Mouse (Mus musculus) megakaryocyte, embryonic 14.5 days (primary cell): Measurements from ENCODE around the gene Prune1. TPM values are rescaled to one million over a fixed set of nuclear protein-coding genes. Genes with fewer than 3 reads are reported as not detected.
A peak's percentile ranks its signal among the peaks of the same experiment; 100 is the strongest.

Experiments
- H3K27me3 ChIP-seq: replicated peaks from 2 replicates; pipeline ENCODE3; 2012; ENCODE audit warnings: inconsistent platforms
- H3K36me3 ChIP-seq: replicated peaks from 2 replicates; pipeline ENCODE3; 2012; ENCODE audit warnings: low read length, inconsistent platforms, mixed read lengths
- H3K4me1 ChIP-seq: 2 replicates; pipeline ENCODE4 v1.6.1; 2012; ENCODE audit warnings: inconsistent platforms
- H3K4me3 ChIP-seq: replicated peaks from 2 replicates; pipeline ENCODE3; 2012; ENCODE audit warnings: moderate library complexity, mild to moderate bottlenecking, inconsistent platforms
- H3K9me3 ChIP-seq: 2 replicates; pipeline ENCODE4 v1.6.1; 2012; ENCODE audit warnings: inconsistent platforms
- FLI1 ChIP-seq: IDR thresholded peaks from 2 replicates; pipeline ENCODE4 v1.6.1; 2012; ENCODE audit warnings: low read length, inconsistent platforms, mixed read lengths
- GATA1 ChIP-seq: IDR thresholded peaks from 3 replicates; pipeline ENCODE4 v1.6.1; 2012; ENCODE audit warnings: mixed read lengths, low read length, inconsistent platforms, borderline replicate concordance
- polyA plus RNA-seq: library from polyadenylated mRNA; stranded (reverse); fragments of >175 nt; gene quantifications from 2 replicates; pipeline ENCODE4 v1.2.3, GENCODE M21; 2012; ENCODE audit warnings: low replicate concordance; ENCODE audit not compliant: insufficient read depth

Gene Prune1
- polyA plus RNA-seq, 1 experiment, result 6.0 TPM

DNA sequence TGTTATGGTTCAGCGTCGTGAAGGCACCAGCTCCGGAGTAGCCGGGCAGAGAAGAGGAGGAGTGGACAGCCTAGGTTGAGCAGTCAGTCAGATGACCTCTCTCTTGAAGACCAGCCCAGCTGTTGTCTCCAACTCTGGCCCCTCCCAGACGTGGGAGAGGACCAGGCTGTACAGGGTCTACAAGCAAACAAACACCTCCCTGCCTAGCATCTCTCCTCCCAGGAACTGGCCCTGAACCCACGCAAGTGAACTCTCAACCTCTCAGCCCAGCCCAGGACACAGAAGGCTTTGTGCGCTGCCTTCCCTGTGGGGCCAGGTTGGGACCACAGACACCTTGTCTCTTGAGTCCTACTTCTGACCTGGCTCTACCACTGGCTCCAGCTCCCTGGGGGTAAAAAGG is 25.2 kb upstream of the Prune1 start, which contains the start of gene Anxa9:
Anxa9 (minus strand) TSS at position 77 of the 400 bp plus-strand sequence.
- H3K4me3 ChIP-seq, result peak within 1 kb of the TSS; percentile 40
- no peak for TF ChIP-seq GATA1
- no peak for TF ChIP-seq FLI1
- H3K9me3 ChIP-seq, result no peaks in the 10 kb centered on the region

DNA sequence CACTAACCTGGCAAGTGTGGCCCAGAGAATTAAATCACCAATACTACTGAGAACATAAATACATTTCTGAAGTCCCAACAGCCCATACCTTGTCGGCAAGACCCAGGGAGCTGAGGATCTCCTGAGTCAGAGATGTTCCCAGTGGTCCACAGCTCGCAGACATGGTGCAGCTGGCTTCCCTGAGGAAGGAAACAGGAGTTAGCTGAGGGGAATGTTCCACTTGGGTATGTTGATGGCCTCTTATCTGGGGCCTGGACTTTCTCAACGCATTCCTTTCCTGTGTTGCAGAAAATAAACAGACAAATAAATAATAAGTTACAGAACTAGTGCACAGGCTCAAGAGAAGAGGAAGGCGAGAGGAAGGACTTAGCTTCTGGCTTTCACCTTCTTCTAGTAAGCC is 24.4 kb upstream of the Prune1 start:
- peak overlapping the region; percentile 40 for H3K4me3 ChIP-seq
- H3K9me3 ChIP-seq, result no peaks in the 10 kb centered on the region
- H3K4me1 ChIP-seq, result peaks cover 54% of the 10 kb centered on the region
- H3K27me3 ChIP-seq, result no peaks in the 10 kb centered on the region
- TF ChIP-seq GATA1, result no peak
- peaks cover 47% of the 10 kb centered on the region for H3K36me3 ChIP-seq

More for the DNA sequence above, 25.2 kb upstream of the Prune1 start, which contains the start of gene Anxa9:
- no peaks in the 10 kb centered on the region for H3K27me3 ChIP-seq
- H3K36me3 ChIP-seq, result peaks cover 42% of the 10 kb centered on the region
- H3K4me1 ChIP-seq, result peaks cover 63% of the 10 kb centered on the region

DNA sequence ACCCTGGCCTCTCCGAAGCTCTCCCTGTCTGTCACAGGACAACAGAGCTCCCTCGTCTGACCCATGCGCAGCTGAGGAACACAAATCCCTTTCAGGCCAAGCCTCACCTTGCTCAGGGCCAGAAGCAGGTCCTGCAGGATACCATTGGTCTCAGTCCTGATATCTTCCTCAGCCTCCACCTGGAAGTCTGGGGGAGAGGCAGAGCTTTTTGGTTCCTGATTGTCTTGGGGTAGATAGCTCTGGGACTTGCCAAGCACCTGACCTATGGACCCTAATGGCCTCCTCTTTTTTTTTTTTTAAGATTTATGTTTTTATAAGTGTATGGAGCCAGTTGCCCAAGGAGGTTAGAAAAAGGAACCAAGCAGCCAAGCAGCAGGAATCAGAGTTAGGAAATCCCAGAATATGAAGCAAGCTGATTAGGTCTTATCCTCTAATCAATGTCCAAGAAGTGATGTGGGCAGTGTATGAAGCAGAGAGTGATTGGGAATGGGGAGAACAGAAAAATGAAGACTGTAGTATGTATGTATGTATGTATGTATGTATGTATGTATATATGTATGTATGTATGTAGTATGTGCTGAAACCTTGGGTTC is 19.4 kb upstream of the Prune1 start:
- H3K36me3 ChIP-seq, result peaks cover 82% of the 10 kb centered on the region
- TF ChIP-seq GATA1, result no peak
- no peak for TF ChIP-seq FLI1
- no peak overlapping the region for H3K4me3 ChIP-seq
- no peaks in the 10 kb centered on the region for H3K27me3 ChIP-seq
- no peaks in the 10 kb centered on the region for H3K9me3 ChIP-seq
- H3K4me1 ChIP-seq, result peaks cover 61% of the 10 kb centered on the region

DNA sequence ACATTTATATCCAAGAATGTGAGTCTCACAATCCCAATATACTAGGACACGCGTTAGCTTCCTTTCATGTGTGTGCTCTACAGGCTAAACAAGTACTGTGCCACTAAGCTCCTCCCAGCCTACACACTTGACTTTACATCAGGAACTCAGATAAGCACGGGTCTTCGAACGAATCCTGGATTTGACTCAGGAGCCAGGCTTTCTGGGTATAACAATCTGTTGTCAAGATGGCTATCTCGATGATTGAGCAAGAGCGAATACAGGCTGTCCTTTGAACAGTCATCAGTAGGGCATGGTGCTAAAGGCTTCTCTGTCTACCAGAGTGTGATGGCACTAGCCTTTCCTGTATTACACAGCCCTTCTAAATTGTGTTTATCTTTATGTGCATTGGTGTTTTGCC is 16.1 kb upstream of the Prune1 start:
- no peak for TF ChIP-seq FLI1
- TF ChIP-seq GATA1, result no peak
- H3K4me1 ChIP-seq, result peaks cover 77% of the 10 kb centered on the region
- peaks cover 93% of the 10 kb centered on the region for H3K36me3 ChIP-seq
- H3K4me3 ChIP-seq, result no peak overlapping the region
- H3K27me3 ChIP-seq, result no peaks in the 10 kb centered on the region
- H3K9me3 ChIP-seq, result no peaks in the 10 kb centered on the region

DNA sequence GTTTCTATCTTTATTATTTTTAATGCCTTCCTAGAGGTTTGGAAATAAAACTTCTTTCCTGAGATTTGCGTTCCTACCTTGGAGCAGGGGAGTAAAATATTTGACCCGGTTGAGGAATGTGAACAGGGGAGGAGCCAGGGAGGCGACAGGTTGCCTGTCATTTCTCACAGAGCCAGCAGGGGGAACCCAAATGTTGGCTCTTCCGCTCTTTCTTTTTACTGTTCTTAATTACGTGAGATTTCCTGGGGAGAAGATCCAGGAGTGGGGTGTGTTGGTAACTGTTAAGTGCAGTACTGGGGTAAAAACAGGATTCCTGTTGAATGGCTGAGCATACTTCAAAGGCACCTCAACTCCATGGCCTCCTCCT is 14.2 kb upstream of the Prune1 start:
- no peaks in the 10 kb centered on the region for H3K27me3 ChIP-seq
- no peak overlapping the region for H3K4me3 ChIP-seq
- H3K9me3 ChIP-seq, result no peaks in the 10 kb centered on the region
- TF ChIP-seq FLI1 (no peak), GATA1 (no peak)
- H3K36me3 ChIP-seq, result peaks cover 96% of the 10 kb centered on the region
- peaks cover 94% of the 10 kb centered on the region for H3K4me1 ChIP-seq

DNA sequence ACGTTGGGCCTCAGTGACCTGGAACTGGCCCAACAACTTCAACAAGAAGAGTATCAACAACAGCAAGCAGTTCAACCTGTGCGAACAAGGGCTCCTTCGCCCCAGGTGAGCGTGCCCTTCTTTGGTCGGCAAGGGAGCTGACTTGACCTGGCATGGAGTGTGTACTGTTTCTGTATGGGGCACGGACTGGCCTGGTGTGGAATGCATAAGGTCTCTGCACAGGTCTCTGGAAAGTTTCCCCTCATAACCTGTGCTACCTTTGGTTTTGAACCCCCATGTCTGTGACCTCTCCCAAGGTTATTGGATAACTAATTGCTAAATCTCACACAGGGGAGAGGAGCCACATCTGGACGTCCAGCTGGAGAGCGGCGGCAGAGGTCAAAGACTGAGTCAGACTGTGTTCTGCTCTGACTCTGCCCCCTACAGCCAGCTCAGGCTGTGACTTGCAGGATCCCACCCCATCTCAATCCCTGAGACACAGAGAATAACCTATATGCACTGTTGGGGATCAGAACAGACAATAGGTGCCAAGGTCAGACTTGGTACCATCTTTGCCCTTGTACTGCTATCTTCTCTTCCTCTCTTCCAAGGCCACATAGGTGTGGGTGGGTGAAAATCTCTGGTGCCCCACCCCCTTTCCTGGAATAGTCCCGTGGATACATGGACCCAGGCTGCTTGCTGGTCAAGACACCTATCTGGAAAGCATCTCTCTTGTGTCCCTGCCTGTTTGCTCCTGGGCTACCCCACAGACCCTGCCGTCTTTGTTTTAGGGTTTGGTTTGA is 13.6 kb upstream of the Prune1 start:
- H3K36me3 ChIP-seq, result peaks cover 97% of the 10 kb centered on the region
- H3K4me3 ChIP-seq, result peak overlapping the region; percentile 54
- H3K4me1 ChIP-seq, result peaks cover 99% of the 10 kb centered on the region
- H3K9me3 ChIP-seq, result no peaks in the 10 kb centered on the region
- TF ChIP-seq GATA1, result no peak
- no peak for TF ChIP-seq FLI1
- H3K27me3 ChIP-seq, result no peaks in the 10 kb centered on the region

DNA sequence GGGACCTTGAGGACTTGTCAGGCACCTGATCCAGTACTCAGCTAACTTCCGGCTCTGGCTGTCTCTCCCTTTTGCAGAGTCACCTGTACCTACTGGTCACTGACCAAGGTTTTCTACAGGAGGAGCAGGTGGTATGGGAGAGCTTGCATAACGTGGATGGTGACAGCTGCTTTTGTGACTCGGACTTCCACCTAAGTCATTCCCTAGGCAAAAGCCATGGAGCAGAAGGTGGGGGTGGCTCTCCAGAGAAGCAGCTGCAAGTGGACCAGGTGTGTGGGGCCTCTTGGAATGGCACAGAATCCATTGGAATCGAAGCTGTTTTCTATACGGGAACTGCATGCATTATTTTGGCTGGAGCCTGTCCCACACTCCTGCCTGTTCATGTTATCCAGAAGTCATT is 12.8 kb upstream of the Prune1 start:
- Histone ChIP-seq H3K36me3 (peaks cover 97% of the 10 kb centered on the region), H3K4me1 (peaks cover 100% of the 10 kb centered on the region), H3K9me3 (no peaks in the 10 kb centered on the region), H3K27me3 (no peaks in the 10 kb centered on the region), H3K4me3 (peak overlapping the region; percentile 62)
- no peak for TF ChIP-seq GATA1

DNA sequence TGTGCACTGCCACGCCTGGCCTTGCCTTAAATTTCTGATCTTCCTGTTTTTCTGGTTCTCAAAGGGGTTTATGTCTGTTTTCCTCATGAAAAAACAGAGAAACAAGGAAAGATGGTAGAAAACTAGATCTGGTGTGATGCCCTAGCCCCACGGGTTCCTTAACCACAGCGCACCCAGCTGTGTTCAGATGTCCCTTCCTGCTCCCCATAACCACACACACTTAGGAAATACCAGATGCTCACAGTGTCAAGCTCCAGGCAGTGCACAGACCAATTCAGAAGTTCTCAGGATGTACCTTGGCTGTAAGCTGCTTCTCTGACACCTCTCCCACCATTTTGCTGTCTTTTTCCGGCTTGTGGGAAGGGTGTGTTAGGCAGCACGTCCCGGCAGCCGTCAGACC is 12.4 kb upstream of the Prune1 start:
- no peaks in the 10 kb centered on the region for H3K27me3 ChIP-seq
- peaks cover 100% of the 10 kb centered on the region for H3K4me1 ChIP-seq
- no peaks in the 10 kb centered on the region for H3K9me3 ChIP-seq
- peak overlapping the region; percentile 64 for H3K4me3 ChIP-seq
- H3K36me3 ChIP-seq, result peaks cover 97% of the 10 kb centered on the region
- TF ChIP-seq GATA1 (no peak), FLI1 (no peak)

DNA sequence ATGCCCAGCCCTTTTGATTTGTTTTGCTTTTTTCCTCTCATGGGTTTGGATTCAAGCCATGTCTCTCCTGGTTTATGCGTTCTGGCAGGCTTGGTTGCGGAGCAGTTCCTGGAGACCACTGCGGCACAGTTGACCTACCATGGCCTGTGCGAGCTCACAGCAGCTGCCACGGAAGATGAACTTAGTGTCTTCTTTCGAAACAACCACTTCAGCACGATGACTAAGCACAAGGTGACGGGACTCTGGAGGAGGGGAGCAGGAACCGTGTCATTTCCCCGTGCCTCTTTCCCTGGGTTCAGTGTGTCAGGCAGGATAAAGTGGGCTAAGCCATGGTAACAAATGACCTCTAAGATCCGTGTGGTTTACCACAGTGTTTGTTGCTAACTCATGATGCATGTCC is 11.7 kb upstream of the Prune1 start:
- peaks cover 97% of the 10 kb centered on the region for H3K36me3 ChIP-seq
- no peaks in the 10 kb centered on the region for H3K27me3 ChIP-seq
- peak overlapping the region; percentile 64 for H3K4me3 ChIP-seq
- H3K4me1 ChIP-seq, result peaks cover 99% of the 10 kb centered on the region
- H3K9me3 ChIP-seq, result no peaks in the 10 kb centered on the region
- peak; percentile 74; the same call in 2 of the 3 replicates for TF ChIP-seq GATA1
- peak; percentile 74; the same call in 1 of the 2 replicates for TF ChIP-seq FLI1

DNA sequence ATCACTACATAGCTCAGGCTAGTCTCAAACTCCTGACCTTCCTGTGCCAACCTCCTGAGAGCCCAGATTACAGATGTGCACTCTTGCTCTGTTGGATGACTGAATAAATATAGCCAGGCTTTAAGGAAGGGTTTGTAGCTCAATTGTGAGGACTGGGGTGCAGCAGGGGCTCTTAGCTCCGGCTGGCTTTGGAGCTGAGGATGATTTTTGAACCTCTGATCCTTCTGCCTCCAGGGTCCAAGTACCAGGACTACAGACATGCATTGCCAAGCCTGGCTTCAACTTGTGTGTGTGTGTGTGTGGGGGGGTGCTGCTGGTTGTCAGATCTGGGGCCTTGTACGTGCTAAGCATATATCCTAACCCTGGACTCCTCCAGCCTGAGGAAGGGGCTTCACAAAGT is 11.0 kb upstream of the Prune1 start:
- peaks cover 97% of the 10 kb centered on the region for H3K36me3 ChIP-seq
- no peak for TF ChIP-seq GATA1
- TF ChIP-seq FLI1, result no peak
- H3K4me1 ChIP-seq, result peaks cover 99% of the 10 kb centered on the region
- H3K27me3 ChIP-seq, result no peaks in the 10 kb centered on the region
- H3K4me3 ChIP-seq, result peak overlapping the region; percentile 64
- no peaks in the 10 kb centered on the region for H3K9me3 ChIP-seq
